Mouse (Mus musculus): ENCODE measurements around the gene Olfr1051. TPM values are rescaled to one million over a fixed set of nuclear protein-coding genes. Genes with fewer than 3 reads are reported as not detected.
"Not testable (repeated sequence)": the region's sequence is repeated elsewhere in the genome, so short reads cannot be mapped to it uniquely, and the experiment has no call there.

Gene Olfr1051
- total RNA-seq (2021) = not detected
- polyA plus RNA-seq (2012; rRNA removed) = not detected in 2 replicates
- long read RNA-seq = 0 reads

- DNase-seq = not testable (repeated sequence)
These were observed at the start of gene Olfr1051 for GRCm38 (mm10) chr2:86278988-86279387. Gene Olfr1051, minus strand, starts transcription at chr2:86279088.

GRCm38 (mm10) chr2:86315184-86315583, 36.3 kb upstream of the Olfr1051 start, which contains the start of gene Olfr1053:
Gene Olfr1053, minus strand, starts transcription at chr2:86315284.
- no peak for DNase-seq

- DNase-seq = no peak
These were observed 13.3 kb upstream of the Olfr1051 start, which contains the start of gene Olfr1052 for GRCm38 (mm10) chr2:86292155-86292554. Gene Olfr1052, plus strand, starts transcription at chr2:86292455.

DNA sequence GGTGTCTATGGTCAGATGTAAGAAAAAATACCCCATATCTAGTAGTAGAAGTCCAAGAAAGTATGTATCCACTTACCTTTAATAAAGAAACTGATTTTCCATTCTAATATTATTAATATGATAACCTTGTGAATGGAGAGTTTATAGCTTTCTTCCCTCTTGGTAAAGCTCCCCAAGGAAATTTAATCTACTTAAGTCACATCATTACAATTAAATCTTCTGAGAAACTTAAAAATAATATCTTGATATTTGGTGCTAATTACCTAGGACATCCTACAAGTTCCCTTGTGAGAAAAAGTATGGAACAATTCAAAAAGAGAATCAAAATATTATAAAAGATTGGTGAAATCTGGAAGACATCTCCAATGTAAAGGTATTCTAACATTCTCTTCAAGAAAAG, 20.7 kb downstream of the Olfr1051 start, which contains the start of gene Olfr1049:
Olfr1049 (minus strand) TSS at position 101 of the 400 bp plus-strand sequence.
- DNase-seq = not testable (repeated sequence)

GRCm38 (mm10) chr2:86240189-86240588, 38.7 kb downstream of the Olfr1051 start, which contains the start of gene Olfr1048:
Gene Olfr1048, minus strand, starts transcription at chr2:86240289.
- DNase-seq = no peak

DNA sequence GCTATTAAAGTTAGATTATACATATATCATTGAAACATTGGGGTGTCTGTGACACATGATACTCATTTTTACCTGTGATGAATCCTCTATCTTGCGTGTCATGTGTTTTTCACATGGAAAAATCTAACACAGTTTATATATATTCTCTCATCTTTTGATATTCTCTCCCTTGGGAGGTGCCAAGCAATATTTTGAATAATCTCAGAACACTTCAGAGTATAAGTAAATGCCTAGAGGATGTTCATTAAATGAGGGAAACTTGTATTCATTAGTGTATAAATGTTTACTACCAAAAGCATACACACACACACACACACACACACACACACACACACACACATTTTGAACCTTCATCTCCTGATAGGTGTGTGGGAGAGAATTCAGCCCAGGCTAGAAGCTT, 47.6 kb downstream of the Olfr1051 start, which contains the start of gene Olfr1047:
Olfr1047 (minus strand) TSS at position 101 of the 400 bp plus-strand sequence.
- DNase-seq = no peak

Other genes starting within 250 kb of the Olfr1051 start
- under 1 TPM; 0.10 to 0.52 TPM for gene Olfr1034, start 233.2 kb downstream of the Olfr1051 start, total RNA-seq (2021)
- 0.07 TPM in 2 replicates for gene Olfr1034, start 233.2 kb downstream of the Olfr1051 start, polyA plus RNA-seq (2012; rRNA removed)
- not detected for gene Olfr1036, start 205.1 kb downstream of the Olfr1051 start, total RNA-seq (2021)
- gene Olfr1036, start 205.1 kb downstream of the Olfr1051 start, polyA plus RNA-seq (2012; rRNA removed) = not detected in 2 replicates
- gene Olfr1037, start 191.7 kb downstream of the Olfr1051 start, total RNA-seq (2021) = not detected
- gene Olfr1037, start 191.7 kb downstream of the Olfr1051 start, polyA plus RNA-seq (2012; rRNA removed) = not detected in 2 replicates
- not detected for gene Olfr1039, start 143.2 kb downstream of the Olfr1051 start, total RNA-seq (2021)
- not detected in 2 replicates for gene Olfr1039, start 143.2 kb downstream of the Olfr1051 start, polyA plus RNA-seq (2012; rRNA removed)
- gene Olfr1040, start 132.4 kb downstream of the Olfr1051 start, total RNA-seq (2021) = not detected
- not detected in 2 replicates for gene Olfr1040, start 132.4 kb downstream of the Olfr1051 start, polyA plus RNA-seq (2012; rRNA removed)
- not detected for gene Olfr1042, start 117.2 kb downstream of the Olfr1051 start, total RNA-seq (2021)
- not detected in 2 replicates for gene Olfr1042, start 117.2 kb downstream of the Olfr1051 start, polyA plus RNA-seq (2012; rRNA removed)
- gene Olfr1043, start 111.6 kb downstream of the Olfr1051 start, total RNA-seq (2021) = not detected
- not detected in 2 replicates for gene Olfr1043, start 111.6 kb downstream of the Olfr1051 start, polyA plus RNA-seq (2012; rRNA removed)
- gene Olfr1044, start 101.3 kb downstream of the Olfr1051 start, total RNA-seq (2021) = not detected
- not detected in 2 replicates for gene Olfr1044, start 101.3 kb downstream of the Olfr1051 start, polyA plus RNA-seq (2012; rRNA removed)
- gene Olfr52, start 93.4 kb downstream of the Olfr1051 start, total RNA-seq (2021) = not detected
- not detected in 2 replicates for gene Olfr52, start 93.4 kb downstream of the Olfr1051 start, polyA plus RNA-seq (2012; rRNA removed)
- gene Olfr1045, start 76.1 kb downstream of the Olfr1051 start, total RNA-seq (2021) = not detected
- gene Olfr1045, start 76.1 kb downstream of the Olfr1051 start, polyA plus RNA-seq (2012; rRNA removed) = not detected in 2 replicates
- gene Olfr1046, start 59.8 kb downstream of the Olfr1051 start, total RNA-seq (2021) = not detected
- not detected in 2 replicates for gene Olfr1046, start 59.8 kb downstream of the Olfr1051 start, polyA plus RNA-seq (2012; rRNA removed)
- gene Olfr1047, start 47.7 kb downstream of the Olfr1051 start, total RNA-seq (2021) = not detected
- gene Olfr1047, start 47.7 kb downstream of the Olfr1051 start, polyA plus RNA-seq (2012; rRNA removed) = not detected in 2 replicates
- gene Olfr1048, start 38.8 kb downstream of the Olfr1051 start, total RNA-seq (2021) = not detected
- not detected in 2 replicates for gene Olfr1048, start 38.8 kb downstream of the Olfr1051 start, polyA plus RNA-seq (2012; rRNA removed)
- not detected for gene Olfr1049, start 20.8 kb downstream of the Olfr1051 start, total RNA-seq (2021)
- gene Olfr1049, start 20.8 kb downstream of the Olfr1051 start, polyA plus RNA-seq (2012; rRNA removed) = not detected in 2 replicates
- not detected for gene Olfr1052, start 13.4 kb upstream of the Olfr1051 start, total RNA-seq (2021)
- not detected in 2 replicates for gene Olfr1052, start 13.4 kb upstream of the Olfr1051 start, polyA plus RNA-seq (2012; rRNA removed)
- not detected for gene Olfr1053, start 36.2 kb upstream of the Olfr1051 start, total RNA-seq (2021)
- gene Olfr1053, start 36.2 kb upstream of the Olfr1051 start, polyA plus RNA-seq (2012; rRNA removed) = not detected in 2 replicates
- not detected for gene Olfr1054, start 56.3 kb upstream of the Olfr1051 start, total RNA-seq (2021)
- gene Olfr1054, start 56.3 kb upstream of the Olfr1051 start, polyA plus RNA-seq (2012; rRNA removed) = not detected in 2 replicates
- gene Olfr1055, start 71.2 kb upstream of the Olfr1051 start, total RNA-seq (2021) = not detected
- not detected in 2 replicates for gene Olfr1055, start 71.2 kb upstream of the Olfr1051 start, polyA plus RNA-seq (2012; rRNA removed)
- not detected for gene Olfr1056, start 83.4 kb upstream of the Olfr1051 start, total RNA-seq (2021)
- gene Olfr1056, start 83.4 kb upstream of the Olfr1051 start, polyA plus RNA-seq (2012; rRNA removed) = not detected in 2 replicates
- gene Olfr1057, start 99.3 kb upstream of the Olfr1051 start, total RNA-seq (2021) = not detected
- not detected in 2 replicates for gene Olfr1057, start 99.3 kb upstream of the Olfr1051 start, polyA plus RNA-seq (2012; rRNA removed)
- not detected for gene Olfr1058, start 109.5 kb upstream of the Olfr1051 start, total RNA-seq (2021)
- not detected in 2 replicates for gene Olfr1058, start 109.5 kb upstream of the Olfr1051 start, polyA plus RNA-seq (2012; rRNA removed)
- not detected for gene Olfr1061, start 135.0 kb upstream of the Olfr1051 start, total RNA-seq (2021)
- not detected in 2 replicates for gene Olfr1061, start 135.0 kb upstream of the Olfr1051 start, polyA plus RNA-seq (2012; rRNA removed)
- gene Olfr1062, start 147.7 kb upstream of the Olfr1051 start, total RNA-seq (2021) = not detected
- gene Olfr1062, start 147.7 kb upstream of the Olfr1051 start, polyA plus RNA-seq (2012; rRNA removed) = not detected in 2 replicates
- gene Olfr1065, start 171.5 kb upstream of the Olfr1051 start, total RNA-seq (2021) = not detected
- not detected in 2 replicates for gene Olfr1065, start 171.5 kb upstream of the Olfr1051 start, polyA plus RNA-seq (2012; rRNA removed)
- not detected for gene Olfr1066, start 177.2 kb upstream of the Olfr1051 start, total RNA-seq (2021)
- not detected in 2 replicates for gene Olfr1066, start 177.2 kb upstream of the Olfr1051 start, polyA plus RNA-seq (2012; rRNA removed)
- gene Olfr228, start 208.3 kb upstream of the Olfr1051 start, total RNA-seq (2021) = not detected
- gene Olfr228, start 208.3 kb upstream of the Olfr1051 start, polyA plus RNA-seq (2012; rRNA removed) = not detected in 2 replicates
- gene Olfr1076, start 229.4 kb upstream of the Olfr1051 start, total RNA-seq (2021) = not detected
- gene Olfr1076, start 229.4 kb upstream of the Olfr1051 start, polyA plus RNA-seq (2012; rRNA removed) = not detected in 2 replicates

Measured in adrenal gland, adult 2 months (tissue).